Mouse (Mus musculus): Measurements from ENCODE around the gene Scn5a.

DNA sequence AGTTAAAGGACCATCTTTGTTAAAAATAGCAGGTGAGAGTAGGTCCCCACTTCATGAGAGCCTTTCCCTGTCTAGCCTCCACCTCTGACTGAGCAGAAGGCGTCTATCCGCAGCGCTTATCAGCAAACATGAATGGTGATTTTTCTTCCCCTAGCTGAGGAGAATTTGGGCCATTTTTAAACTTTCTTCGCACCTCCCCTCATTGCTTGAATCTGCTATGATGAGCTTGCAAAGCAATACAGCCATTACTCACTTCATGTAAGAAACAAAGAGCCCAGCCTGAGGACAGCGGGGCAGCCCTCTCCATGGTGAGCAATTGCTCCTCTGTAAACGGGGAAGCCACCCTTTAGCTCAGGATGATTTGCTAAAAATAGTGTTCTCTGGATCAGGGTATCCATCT lies 14.0 kb downstream of the Scn5a start:
- no peak for TF ChIP-seq ZNF384 (IDR thresholded peaks at IDR 0.05; ENCODE audit: low read depth, low read length)
- TF ChIP-seq CHD2 (IDR thresholded peaks at IDR 0.05; ENCODE audit: low read depth, low read length): no peak
